Mouse (Mus musculus): ENCODE results near the gene Olfr1364.

GRCm38 (mm10) chr13:21550416-21551110, 31.0 kb downstream of the Olfr1364 start:
- TF ChIP-seq ZNF384 (IDR thresholded peaks at IDR 0.05; ENCODE audit: low read depth, low read length) (no peak), CHD2 (IDR thresholded peaks at IDR 0.05; ENCODE audit: low read depth, low read length) (no peak), HCFC1 (IDR thresholded peaks at IDR 0.05; ENCODE audit: borderline replicate concordance, insufficient read depth, low read length) (no peak)
